Mouse (Mus musculus) lung, postnatal 36 days (tissue): ENCODE measurements around the gene Pdcd2.
A peak's percentile ranks its signal among the peaks of the same experiment; 100 is the strongest.

Experiments
- DNase-seq: peaks from one replicate; pipeline ENCODE4 v3.0.0; 2022; ENCODE audit warnings: mixed read lengths

The Pdcd2 gene

GRCm38 (mm10) chr17:15497882-15498752 is 29.0 kb downstream of the Pdcd2 start:
- peak; percentile 96 for DNase-seq

- DNase-seq: no peak
Observed at GRCm38 (mm10) chr17:15490542-15490941, 36.6 kb downstream of the Pdcd2 start.

GRCm38 (mm10) chr17:15472671-15473070 is 54.4 kb downstream of the Pdcd2 start:
- no peak for DNase-seq
